Mouse (Mus musculus) NIH3T3 (cell line): ENCODE results near the gene Wnt2b.

Source experiments
- DNase-seq: peaks from one replicate; pipeline ENCODE4 v3.0.0-alpha.2; 2012; ENCODE audit warnings: low read depth

Wnt2b gene

DNA sequence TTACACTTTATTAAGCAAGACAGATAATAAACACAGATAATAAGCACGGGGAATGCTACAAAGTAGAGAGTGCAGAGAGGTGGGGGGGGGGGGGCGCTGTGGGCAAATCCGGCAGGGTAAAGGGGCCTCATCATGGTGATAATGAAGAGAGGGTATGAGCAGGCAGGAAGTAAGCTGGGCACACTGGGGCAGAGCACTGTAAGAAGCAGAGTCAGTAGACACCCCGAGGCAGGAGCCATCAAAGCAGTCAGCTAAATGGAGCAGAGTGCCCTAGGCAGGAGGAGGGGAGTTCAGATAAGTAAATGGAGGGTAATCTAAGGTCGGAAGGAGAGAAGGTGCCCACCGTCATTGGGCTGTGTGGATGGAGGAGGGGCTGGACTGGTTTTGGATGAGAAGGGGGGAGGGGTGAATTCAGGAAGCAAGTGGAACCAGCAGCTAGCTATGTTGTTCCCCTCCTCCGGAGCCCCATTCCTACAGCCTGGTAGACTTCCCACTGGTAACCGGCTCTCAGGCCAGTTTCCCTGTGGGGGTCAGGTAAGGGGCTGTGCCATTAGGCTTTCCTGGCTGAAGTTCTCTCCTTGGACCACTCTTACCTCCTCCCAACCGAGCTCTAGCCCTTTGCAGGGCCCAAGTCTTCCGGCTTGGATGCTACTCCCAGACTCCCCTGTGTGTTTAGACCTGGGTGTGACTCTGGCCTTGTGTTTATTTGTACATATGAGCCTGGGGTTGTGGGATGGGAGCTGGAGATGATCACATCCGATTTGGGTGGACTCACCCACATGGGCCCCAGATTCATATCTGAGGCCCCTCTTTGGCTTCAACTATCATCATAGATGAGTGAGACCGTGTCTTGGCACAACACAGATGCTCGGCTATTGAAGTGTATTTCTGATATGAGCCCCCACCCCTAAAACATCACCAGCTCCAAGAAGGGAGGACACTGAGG is 1.9 kb upstream of the Wnt2b start:
- DNase-seq, result no peak

DNA sequence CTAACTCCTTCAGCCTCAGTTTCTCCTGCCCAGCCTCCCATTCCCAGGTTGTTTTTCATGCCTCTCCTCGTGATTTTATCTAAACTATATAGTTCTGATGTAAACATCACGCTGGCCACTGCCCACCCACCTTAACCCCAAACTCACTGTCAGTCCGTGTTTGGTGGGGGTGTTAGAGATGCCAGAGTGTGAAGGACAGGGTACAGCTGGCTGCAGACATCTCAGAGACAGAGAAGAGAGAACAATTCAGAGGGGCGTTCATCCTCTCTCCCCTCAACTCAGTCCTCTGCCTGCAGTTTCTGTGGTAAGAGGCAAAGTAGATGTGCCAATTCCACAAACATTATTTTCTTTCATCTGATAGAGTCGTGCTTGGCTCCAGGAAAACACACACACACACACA is 1.1 kb upstream of the Wnt2b start:
- no peak for DNase-seq

DNA sequence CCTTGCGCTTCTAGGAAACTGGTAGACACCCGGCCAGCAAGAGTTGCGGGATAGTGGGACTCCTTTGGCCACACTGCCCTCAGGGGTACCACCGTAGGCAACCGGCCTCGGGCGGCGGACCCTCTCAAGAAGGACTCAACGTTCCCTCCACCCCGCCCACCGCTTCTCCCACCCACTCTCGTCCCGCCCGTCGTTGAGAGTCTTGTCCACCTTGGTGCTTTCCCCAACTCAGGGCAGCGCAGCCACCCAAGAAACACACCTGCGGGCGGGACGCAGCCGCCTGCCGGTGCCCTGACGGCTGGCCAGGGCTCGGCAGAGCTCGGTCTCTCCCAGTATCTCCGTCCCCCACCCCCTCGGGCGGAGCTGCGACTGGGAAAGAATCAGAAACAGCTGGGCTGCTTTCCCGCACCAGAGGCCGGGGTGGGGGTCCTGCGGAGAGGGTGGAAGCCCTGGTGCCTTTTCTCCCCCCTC is 455 bp upstream of the Wnt2b start:
- DNase-seq, result no peak

DNA sequence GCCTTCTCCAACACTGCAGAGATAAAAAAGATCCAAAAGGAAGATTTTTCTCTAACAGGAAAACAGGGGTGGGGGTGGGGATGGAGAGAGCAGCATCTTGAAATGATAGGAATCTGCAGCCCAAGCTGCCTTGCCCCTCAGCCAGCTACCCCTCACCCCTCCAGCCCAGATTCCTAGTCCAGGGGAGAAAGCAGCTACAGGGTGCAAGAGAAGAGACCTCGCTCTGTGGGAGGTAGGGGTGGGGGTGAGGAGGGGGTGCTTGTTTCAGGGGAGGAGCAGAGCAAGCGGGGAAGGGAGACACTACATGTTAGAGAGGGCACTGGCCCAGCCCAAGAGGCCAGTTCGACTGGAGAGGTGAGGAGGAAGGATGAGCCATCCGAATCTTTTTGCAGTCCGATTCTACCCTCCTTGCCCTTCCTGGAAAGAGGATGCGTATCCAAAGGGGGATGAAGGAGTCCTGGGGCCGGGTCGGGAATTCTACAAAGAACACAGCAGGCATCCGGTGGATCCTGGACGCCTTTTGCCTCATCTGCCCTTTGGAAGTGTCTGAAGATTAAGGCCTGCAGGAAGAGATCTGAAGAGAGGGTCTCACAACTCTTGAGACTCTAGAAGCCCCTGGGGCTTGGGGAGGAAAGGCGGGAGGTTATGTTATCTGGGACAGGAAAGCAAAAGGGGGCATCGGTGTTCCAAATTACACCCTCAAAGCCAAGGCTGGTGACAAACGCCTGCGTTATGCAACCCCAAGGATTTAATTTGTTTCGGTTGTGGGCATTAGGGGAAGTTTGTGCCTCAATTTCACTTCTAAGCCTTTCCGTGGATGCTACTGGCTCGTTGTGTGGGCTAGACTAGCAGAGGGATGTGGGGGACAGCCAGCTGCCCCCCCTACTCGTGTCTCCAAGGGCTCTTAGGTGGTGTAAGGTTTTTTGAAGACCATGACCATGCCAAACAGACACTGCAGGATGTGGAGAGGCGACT is 1.4 kb downstream of the Wnt2b start:
- no peak for DNase-seq

DNA sequence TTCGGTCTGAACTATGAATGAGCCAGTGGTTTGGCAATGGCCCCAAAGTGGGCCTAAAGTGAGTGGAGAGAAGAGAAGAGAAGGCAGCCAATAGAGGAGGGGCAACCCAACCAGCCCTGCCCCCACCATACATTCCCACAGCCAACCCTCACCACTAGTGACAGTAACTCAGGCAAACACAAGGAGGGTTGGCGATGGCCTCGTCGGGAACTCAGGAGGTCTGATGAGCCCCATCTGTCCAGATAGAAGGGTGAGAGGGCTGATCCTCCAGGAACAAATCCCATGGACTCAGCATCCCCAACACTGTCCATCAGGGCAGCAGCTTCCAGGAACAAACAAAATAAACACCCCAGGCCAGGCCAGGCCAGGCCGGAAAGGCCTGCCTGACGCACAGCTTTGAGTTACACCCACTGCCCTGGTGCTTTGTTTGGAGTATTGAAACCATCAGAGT is 5.6 kb downstream of the Wnt2b start:
- DNase-seq, result no peak

DNA sequence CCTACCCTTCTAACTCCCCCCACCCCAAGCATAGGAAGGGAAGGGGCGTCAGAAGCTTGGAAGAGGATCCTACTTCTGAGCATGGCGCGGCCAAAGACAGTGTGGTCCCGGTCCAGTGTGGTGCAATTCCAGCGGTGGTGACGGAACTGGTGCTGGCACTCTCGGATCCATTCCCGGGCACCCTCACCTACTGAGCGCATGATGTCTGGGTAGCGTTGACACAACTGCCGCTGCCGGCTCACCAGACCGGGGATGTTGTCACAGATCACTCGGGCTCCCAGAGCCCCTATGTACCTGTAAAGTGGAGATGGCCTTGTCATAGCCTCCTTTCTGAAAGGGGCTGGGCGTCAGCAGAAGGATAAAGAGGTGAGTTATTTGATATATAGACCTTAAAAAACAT is 7.2 kb downstream of the Wnt2b start:
- DNase-seq, result no peak

DNA sequence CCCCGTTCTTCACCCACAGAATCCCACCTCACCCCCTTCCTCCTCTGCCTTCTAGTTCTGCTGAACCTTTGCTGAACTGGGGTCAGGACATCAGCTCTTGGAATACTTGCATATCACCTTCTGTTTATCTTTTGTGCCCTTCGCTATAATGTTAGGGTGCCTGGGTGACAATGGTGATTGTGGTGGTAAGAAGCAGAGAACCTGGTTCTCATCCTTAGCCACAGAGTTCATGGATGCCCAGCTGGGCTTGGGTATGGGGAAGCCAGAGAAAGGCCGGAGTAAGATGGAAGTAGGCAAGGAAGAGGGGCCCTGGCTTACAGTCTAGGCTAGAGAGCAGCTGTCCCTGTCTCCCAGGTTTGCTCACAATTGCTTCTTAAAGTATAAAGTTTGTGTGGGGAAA is 7.6 kb downstream of the Wnt2b start:
- DNase-seq, result no peak

DNA sequence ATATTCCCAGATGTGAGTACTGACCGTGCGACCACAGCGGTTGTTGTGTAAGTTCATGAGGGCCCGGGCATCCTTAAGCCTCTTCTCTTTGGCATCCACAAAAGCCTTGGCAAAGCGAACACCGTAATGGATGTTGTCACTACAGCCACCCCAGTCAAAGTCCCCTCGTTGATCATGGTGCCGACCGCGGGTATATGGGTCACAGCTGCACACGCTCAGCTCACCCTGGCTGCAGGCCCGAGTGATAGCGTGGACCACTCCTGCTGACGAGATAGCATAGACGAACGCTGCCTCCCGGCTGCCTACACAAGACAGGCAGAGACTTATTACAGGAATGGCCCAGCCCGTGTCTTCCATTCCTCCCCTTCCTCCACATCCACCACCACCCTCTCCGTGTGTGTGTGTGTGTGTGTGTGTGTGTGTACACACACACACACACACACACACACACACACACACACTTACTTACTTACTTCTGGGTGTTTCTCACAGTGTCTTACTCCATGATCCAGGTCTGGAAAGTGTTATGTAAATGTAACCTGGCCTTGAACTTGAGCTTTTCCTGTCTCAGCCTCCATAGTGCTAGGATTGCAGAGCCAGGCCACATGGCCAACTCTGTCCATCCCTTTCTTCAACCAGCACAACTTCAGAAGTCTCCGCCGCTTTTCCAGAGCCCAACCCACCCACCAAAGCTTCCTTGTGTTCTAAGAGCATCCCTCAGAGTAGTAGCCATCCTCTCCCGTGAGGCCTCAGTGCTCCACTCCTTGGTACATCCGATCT is 8.6 kb downstream of the Wnt2b start:
- no peak for DNase-seq

DNA sequence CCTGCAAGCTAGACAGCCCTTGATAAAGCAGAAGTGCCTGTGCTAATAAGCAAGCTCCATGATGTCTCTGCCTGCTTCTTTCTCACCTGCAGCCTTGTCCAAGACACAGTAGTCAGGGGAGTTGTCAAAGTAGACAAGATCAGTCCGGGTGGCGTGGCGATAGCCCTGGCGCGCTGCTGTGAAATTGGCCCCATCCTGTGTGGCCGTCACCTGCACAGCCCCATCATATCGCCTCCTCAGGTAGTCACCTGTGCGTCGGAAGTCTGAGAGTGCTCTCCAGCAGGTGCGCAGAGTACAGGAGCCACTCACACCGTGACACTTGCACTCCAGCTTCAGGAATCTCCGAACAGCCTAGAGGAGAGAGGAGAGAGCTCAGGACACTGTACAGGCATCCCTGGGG is 10.8 kb downstream of the Wnt2b start:
- no peak for DNase-seq

DNA sequence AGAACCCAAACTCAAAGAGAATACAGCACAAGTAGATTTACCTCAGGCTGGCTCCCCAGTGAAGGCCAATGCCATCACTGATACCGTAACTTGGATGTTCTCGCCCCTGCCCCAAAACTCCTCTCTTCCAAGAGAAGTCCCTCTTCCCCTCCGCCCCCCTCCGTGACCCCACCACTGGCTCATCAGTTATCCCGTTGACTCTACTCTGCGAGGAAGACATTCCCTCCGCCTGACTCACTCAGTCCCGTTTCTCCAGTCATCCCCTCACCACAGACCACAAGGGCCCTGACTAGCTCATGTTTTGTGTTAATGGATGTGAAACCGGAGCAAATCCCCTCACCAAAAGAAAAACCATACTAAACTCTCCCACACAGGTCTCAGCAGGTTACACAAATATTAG is 16.8 kb downstream of the Wnt2b start:
- peak; percentile 79 for DNase-seq

DNA sequence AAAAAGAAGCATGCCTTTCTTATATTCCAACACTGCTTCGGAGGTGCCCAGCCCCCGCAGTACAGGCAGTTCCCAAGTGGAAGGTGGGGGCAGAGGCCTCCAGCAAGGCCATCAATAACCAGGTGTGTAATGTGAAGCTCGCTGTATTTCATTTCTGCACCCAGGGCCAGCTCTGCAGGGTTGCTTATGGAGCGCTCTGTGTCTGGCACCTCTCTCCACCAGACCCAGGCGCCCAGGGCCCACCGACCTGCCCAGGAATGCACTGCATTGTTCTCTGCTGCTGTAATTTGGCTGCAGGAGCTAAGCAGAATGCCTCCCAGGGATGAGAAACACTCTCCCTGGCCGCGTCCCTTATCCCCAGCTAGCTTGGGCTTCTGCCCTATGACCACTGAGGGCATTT is 18.4 kb downstream of the Wnt2b start:
- DNase-seq, result no peak

DNA sequence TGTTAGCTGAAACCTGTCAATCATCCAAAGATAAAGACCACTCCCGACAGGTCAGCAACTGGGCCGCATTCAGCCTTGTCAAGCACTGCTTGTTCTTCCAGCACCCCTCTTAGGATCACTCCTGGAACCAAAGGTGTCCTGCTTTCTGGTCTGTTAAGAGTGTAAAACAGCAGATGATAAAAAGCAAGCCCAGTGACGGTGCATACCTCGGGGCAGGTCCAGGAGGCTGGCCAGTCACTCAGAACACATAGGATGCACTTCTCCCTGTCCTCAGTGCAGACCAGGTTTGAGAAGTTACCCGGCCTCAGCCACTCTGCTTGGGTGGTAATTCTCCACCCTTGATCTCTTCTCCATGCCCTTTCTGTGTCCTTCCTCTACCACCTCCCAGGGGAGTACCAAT is 19.0 kb downstream of the Wnt2b start:
- DNase-seq, result no peak

DNA sequence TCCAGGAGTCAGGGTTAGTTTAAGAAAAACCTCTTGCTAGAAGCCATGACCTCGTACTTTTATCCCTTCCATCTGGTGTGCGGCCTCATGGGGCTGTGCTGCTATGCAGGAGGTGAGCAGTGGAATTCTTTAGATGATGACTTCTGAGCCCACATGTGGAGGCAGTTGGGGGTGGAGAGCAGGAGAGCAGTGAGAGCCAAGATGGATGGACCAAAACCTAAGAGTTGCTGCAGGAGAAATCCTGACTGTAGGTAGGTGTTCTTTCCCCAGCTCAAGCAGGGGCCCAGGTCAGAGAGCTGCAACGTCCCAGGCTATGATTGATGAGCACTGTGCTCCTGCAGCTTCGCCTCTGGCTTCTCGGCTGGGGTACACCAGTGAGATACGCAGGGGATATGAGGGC is 21.0 kb downstream of the Wnt2b start:
- peak; percentile 42 for DNase-seq

DNA sequence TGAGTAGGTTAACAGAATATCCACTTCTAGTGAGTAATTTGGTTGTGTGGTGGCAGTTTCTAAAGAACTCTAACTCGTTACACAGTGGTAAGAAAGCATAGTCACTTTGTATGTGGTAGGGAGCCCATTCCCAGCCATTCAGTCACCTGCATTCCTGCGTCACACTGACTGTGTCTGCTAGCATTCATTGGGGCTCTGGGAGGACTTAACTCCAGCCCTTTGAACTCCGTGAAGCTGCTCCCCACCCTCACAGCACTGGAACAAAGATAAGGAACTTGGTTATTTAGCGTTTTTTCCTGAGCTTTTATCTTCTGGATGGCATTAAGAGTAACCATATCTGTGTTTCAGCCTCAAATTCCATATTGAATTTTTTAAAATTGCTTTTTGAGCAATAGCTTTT is 23.4 kb downstream of the Wnt2b start:
- DNase-seq, result no peak

DNA sequence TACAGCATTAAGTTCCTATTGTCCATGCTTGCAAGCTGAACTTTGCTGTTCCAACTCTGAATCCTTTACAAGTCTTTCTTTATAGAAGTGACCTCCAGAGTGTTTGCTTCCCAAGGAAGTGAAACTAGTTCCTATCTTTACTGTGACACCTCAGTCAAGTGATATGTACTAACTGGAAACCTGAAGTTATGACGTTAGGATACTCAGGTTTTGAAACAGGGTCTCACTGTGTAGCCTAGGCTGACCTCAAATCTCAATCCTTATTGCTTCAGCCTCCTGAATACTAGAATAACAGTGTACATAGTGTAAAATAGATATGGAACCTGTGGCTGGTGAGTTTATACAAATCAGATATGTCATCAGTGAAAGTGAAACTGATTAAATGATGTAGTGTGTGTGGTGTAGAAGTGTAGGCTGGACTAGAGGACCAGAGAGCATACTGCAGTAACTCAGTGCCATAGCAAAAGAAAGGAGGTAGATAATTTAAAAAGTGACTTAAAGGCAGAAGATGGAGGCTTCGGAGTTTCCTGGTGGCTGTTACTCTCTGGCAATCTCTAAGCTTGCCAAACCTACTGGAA is 23.9 kb downstream of the Wnt2b start:
- no peak for DNase-seq

DNA sequence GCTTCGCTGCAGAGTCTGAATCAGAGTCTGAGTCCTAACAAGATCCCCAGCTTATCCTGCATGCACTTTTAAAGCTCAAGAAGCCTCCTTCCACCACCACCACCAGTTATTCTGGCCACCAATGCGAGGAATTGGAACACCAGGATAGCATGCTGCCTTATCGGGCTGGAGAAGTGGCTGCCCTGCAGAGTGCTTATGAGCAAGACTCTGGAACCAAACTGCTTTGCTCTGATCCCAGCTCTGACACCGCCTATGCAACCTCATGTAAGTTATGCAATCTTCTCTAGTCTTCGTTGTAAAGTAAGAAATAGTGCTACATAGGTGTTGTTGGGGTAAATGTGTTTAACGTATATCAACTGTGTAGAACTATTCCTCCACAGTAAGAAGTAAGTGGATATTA is 32.3 kb downstream of the Wnt2b start:
- no peak for DNase-seq

DNA sequence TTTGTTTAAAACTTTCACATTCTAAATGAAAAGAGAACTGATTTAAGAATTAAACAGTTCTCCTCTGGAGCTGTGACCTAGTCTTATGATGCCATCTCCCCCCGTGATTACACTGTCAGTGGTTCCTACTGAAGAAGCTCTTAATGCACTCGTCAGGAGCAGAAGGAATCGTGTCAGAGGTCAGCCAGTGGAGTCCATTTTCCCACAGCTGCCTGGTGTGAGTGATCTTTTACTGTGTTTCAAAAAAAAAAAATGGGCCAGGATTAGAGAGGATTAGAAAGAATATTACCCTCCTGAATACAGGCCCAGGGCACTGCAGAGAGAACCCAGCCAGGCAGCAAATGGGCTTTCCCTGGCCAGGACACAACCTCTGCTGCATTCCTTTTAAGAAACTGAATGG is 46.7 kb downstream of the Wnt2b start:
- no peak for DNase-seq

DNA sequence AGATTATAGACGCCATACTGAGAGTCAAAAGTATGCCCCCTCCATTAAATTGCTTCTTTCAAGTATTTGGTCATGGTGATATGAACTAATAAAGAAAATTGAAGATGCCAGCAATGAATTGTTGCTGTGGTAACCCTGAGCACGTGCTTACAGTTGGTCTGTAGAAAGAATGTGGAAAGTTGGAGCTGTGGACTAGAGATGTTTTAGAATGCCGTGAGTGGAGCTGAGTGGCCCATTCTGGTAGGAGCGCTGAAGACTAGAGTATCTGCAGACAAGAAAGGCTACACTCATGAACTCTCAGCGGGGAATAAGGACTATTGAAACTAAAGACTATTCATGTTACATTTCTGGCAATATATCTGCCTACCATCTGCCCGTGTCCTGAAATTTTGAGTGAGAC is 52.5 kb downstream of the Wnt2b start:
- DNase-seq, result no peak

DNA sequence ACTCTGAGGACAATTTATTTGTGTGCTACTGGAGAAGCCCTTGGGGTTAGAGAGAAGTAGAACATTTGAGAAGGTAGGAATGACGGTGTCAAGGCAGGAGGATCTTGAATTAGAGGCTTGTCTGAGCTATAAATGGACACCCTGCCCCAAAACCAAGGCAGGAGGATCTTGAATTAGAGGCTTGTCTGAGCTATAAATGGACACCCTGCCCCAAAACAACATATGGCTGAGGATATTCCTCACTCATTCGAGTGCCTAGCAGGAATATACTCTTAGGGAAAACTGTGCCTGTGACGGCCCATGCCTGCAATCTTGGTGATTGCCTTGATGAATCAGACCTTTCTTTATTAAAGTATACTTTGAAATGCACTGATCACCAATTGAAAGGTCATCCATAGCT is 55.7 kb downstream of the Wnt2b start:
- DNase-seq, result no peak

DNA sequence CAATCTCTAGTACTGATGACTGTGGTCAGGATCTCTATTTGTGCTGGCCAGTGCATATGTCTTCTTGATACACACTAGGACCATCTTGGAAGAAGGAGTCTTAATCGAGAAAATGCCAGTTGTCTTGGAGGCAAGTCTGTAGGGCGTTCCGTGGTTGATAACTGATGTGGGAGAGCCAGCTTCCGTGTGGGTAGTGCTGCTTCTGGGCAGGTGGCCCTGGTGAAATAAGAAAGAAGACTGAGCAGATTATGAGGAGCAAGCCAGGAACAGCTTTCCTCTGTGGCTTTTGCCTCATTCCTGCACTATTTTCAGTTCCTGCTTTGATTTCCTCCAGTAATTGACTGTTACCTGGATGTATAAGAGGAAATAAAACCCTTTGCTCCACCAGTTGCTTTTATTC is 56.3 kb downstream of the Wnt2b start:
- DNase-seq, result no peak

DNA sequence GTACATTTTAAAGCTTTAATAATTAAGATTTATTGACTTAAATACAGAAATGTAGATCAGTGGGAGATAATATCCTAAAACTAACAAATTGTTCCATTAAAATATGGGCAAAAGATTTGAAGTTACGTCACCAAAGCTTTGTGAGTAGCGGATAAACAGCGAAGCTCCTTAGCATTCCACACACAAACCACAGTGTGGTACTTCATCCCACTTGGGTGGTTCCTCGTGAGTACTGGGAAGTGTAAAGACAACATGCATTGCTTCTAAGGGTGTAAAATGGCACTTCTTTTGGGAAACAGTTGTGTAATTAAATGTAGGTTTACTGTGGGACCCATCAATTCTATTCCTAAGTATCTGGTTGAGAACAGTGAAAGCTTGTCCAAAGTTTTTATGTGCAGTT is 60.6 kb downstream of the Wnt2b start:
- no peak for DNase-seq

DNA sequence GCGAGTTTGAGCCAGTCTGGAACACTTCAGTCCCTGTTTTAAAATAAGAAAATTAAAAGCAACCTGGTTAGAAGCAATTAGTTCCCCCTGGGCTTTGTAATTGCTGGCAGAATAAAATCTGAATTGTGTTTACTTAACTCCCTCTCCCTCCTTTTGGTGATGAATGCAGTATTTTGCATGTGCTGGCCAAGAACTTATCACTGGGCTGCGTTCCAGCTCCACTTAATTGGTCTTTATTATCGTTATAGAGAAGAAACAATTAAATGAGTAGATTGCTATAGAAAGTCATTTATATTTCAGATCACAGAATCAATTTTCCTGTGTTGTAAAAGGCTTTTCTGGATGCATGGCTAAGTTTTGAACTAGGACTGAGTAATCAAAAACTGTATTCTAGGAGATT is 65.6 kb downstream of the Wnt2b start:
- no peak for DNase-seq
